ENCODE assay signal across 28 mouse cellular contexts in the genomic region with DNA sequence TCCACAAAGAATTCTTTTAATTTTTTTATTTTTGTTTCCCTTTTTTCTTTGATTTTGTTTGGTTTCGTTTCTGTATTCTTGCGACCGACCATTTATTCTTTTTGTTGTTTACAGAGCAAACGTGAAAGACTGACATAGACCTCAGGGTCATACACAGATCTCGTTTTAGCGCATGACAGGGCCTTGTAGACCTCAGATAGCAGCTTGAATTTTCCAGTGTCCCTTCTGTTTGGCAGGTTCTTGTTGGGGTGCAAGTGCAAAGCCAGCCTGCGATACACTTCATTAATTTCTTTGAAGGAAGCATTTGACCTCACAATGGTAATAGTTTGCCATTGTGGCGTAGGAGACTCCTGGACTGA. TPM values are rescaled to one million over a fixed set of nuclear protein-coding genes. Genes with fewer than 3 reads are reported as not detected.
DNase-seq lines count a peak whose midpoint lies in the region; ATAC-seq and TF ChIP-seq lines count a peak whose summit lies in the region.
"Had no signal": no experiment of that assay in that cellular context is flagged by ENCODE, and none has a peak within 500 bp of the region (broad histone marks: within the 10 kb centered on the region; RNA-seq: fewer than 3 reads in every experiment).

No protein-coding gene starts in this region.

- no peaks in the 10 kb centered on the region; the same call in 1 of the 2 replicates for H3K4me1 ChIP-seq in liver, embryonic 13.5 days (replicated peaks)
- no peaks in the 10 kb centered on the region for H3K4me1 ChIP-seq in liver, embryonic 11.5 days (replicated peaks; ENCODE audit: control insufficient read depth, insufficient read depth, low read length)
- 0 out of 2 replicates have a peak, but pooled peaks cover 4% of the 10 kb centered on the region for H3K4me1 ChIP-seq in intestine, embryonic 15.5 days (replicated peaks)
- H3K4me1 ChIP-seq in intestine, postnatal 0 days (replicated peaks; ENCODE audit: control insufficient read depth, insufficient read depth, low read length) = no peaks in the 10 kb centered on the region
- H3K4me1 ChIP-seq: embryonic facial prominence, embryonic 12.5 days; embryonic facial prominence, embryonic 15.5 days; forebrain, embryonic 13.5 days; heart, embryonic 10.5 days; heart, embryonic 13.5 days; hindbrain, embryonic 13.5 days had no signal

- 0 out of 2 replicates have a peak overlapping the region, but pooled peaks have one; percentile 4 for H3K4me2 ChIP-seq in liver, embryonic 13.5 days
- H3K4me2 ChIP-seq in liver, embryonic 11.5 days = no peak overlapping the region
- peak overlapping the region; percentile 27 for H3K4me2 ChIP-seq in intestine, embryonic 15.5 days (replicated peaks)
- H3K4me2 ChIP-seq in intestine, postnatal 0 days (replicated peaks; ENCODE audit: low read depth) = peak overlapping the region; percentile 47
- H3K4me2 ChIP-seq: embryonic facial prominence, embryonic 12.5 days; embryonic facial prominence, embryonic 15.5 days; forebrain, embryonic 13.5 days; heart, embryonic 13.5 days; hindbrain, embryonic 13.5 days had no signal

- no peak overlapping the region for H3K27ac ChIP-seq in liver, embryonic 13.5 days
- H3K27ac ChIP-seq in liver, embryonic 11.5 days (ENCODE audit: low read depth, low read length) = no peak overlapping the region
- peak overlapping the region; percentile 2; the same call in 1 of the 2 replicates for H3K27ac ChIP-seq in intestine, embryonic 15.5 days
- 0 out of 2 replicates have a peak overlapping the region, but pooled peaks have one; percentile 9 for H3K27ac ChIP-seq in intestine, postnatal 0 days (ENCODE audit: low read depth, low read length)
- H3K27ac ChIP-seq: embryonic facial prominence, embryonic 12.5 days; embryonic facial prominence, embryonic 15.5 days; forebrain, embryonic 13.5 days; heart, adult 2 months; heart, embryonic 10.5 days; heart, embryonic 13.5 days; hindbrain, embryonic 13.5 days had no signal

- DNase-seq in liver, embryonic 13.5 days = no peak
- no peak for DNase-seq in liver, embryonic 11.5 days (ENCODE audit: low spot score)
- DNase-seq in Muller cell, postnatal 12 days (ENCODE audit: inconsistent ontology term) = no peak
- DNase-seq: adrenal gland, postnatal 10 days; adrenal gland, postnatal 36 days; cerebellum, adult 11 months; cerebellum, adult 2 months; cerebellum, adult 9-11 months; cerebellum, postnatal 25 days; gastrocnemius, postnatal 10 days; gastrocnemius, postnatal 36 days; heart, adult 2 months; heart, postnatal 14 days; heart, postnatal 4 days had no signal

- H3K9ac ChIP-seq in liver, embryonic 13.5 days = no peak overlapping the region
- no peak overlapping the region for H3K9ac ChIP-seq in liver, embryonic 11.5 days (ENCODE audit: low read depth, low read length)
- no peak overlapping the region for H3K9ac ChIP-seq in intestine, embryonic 15.5 days
- peak overlapping the region; percentile 18; the same call in 1 of the 2 replicates for H3K9ac ChIP-seq in intestine, postnatal 0 days (ENCODE audit: low read depth, low read length)
- H3K9ac ChIP-seq: embryonic facial prominence, embryonic 12.5 days; embryonic facial prominence, embryonic 15.5 days; forebrain, embryonic 13.5 days; heart, embryonic 13.5 days; hindbrain, embryonic 13.5 days had no signal

- no peaks in the 10 kb centered on the region for H3K27me3 ChIP-seq in liver, embryonic 13.5 days
- H3K27me3 ChIP-seq in liver, embryonic 11.5 days (replicated peaks; ENCODE audit: control insufficient read depth, insufficient read depth, low read length) = no peaks in the 10 kb centered on the region
- H3K27me3 ChIP-seq in intestine, embryonic 15.5 days (replicated peaks) = no peaks in the 10 kb centered on the region
- no peaks in the 10 kb centered on the region for H3K27me3 ChIP-seq in intestine, postnatal 0 days (replicated peaks; ENCODE audit: control insufficient read depth, insufficient read depth, low read length)
- H3K27me3 ChIP-seq: embryonic facial prominence, embryonic 12.5 days; embryonic facial prominence, embryonic 15.5 days; forebrain, embryonic 13.5 days; heart, embryonic 13.5 days; hindbrain, embryonic 13.5 days; Patski had no signal

- no peak for ATAC-seq in liver, embryonic 13.5 days (ENCODE audit: low read depth)
- ATAC-seq in liver, embryonic 11.5 days (replicated peaks; ENCODE audit: low FRiP score) = no peak
- peak; percentile 75 for ATAC-seq in intestine, embryonic 15.5 days
- peak; percentile 55 for ATAC-seq in intestine, postnatal 0 days
- ATAC-seq in erythroid progenitor cell, adult 5-6 weeks (replicated peaks; ENCODE audit: low FRiP score, poor library complexity, severe bottlenecking) = no peak
- ATAC-seq: CD4-positive, CD25-positive, alpha-beta regulatory T cell, adult 4 months; forebrain, embryonic 13.5 days; forebrain, embryonic 16.5 days; hindbrain, embryonic 16.5 days; Patski had no signal

- peaks cover 9% of the 10 kb centered on the region for H3K36me3 ChIP-seq in liver, embryonic 13.5 days
- H3K36me3 ChIP-seq in liver, embryonic 11.5 days (ENCODE audit: control insufficient read depth, insufficient read depth, low read length) = no peaks in the 10 kb centered on the region; the same call in 1 of the 2 replicates
- H3K36me3 ChIP-seq in intestine, embryonic 15.5 days = no peaks in the 10 kb centered on the region
- H3K36me3 ChIP-seq in intestine, postnatal 0 days (ENCODE audit: control insufficient read depth, insufficient read depth) = no peaks in the 10 kb centered on the region
- H3K36me3 ChIP-seq: embryonic facial prominence, embryonic 12.5 days; embryonic facial prominence, embryonic 15.5 days; heart, embryonic 10.5 days; heart, embryonic 13.5 days; hindbrain, embryonic 13.5 days had no signal

- H3K9me3 ChIP-seq in liver, embryonic 13.5 days (replicated peaks) = no peaks in the 10 kb centered on the region
- no peaks in the 10 kb centered on the region for H3K9me3 ChIP-seq in liver, embryonic 11.5 days (ENCODE audit: control insufficient read depth, low read length)
- H3K9me3 ChIP-seq in intestine, embryonic 15.5 days = no peaks in the 10 kb centered on the region
- H3K9me3 ChIP-seq in intestine, postnatal 0 days (ENCODE audit: control insufficient read depth) = no peaks in the 10 kb centered on the region
- H3K9me3 ChIP-seq: embryonic facial prominence, embryonic 12.5 days; embryonic facial prominence, embryonic 15.5 days; forebrain, embryonic 13.5 days; heart, embryonic 10.5 days; heart, embryonic 13.5 days; hindbrain, embryonic 13.5 days had no signal

- H3K4me3 ChIP-seq in liver, embryonic 13.5 days (replicated peaks) = no peak overlapping the region
- no peak overlapping the region for H3K4me3 ChIP-seq in liver, embryonic 11.5 days (ENCODE audit: low read depth, low read length)
- no peak overlapping the region for H3K4me3 ChIP-seq in intestine, embryonic 15.5 days (replicated peaks)
- H3K4me3 ChIP-seq in intestine, postnatal 0 days (ENCODE audit: low read depth, low read length) = peak overlapping the region; percentile 28
- H3K4me3 ChIP-seq: embryonic facial prominence, embryonic 12.5 days; embryonic facial prominence, embryonic 15.5 days; forebrain, embryonic 13.5 days; heart, adult 2 months; heart, embryonic 10.5 days; heart, embryonic 13.5 days; hindbrain, embryonic 13.5 days had no signal

- no peak for TF ChIP-seq CTCF in intestine, postnatal 0 days (IDR thresholded peaks at IDR 0.05; ENCODE audit: low read depth)

- 78% methylated on average over 8 of the region's 8 CpGs for WGBS in liver, embryonic 13.5 days (ENCODE audit: insufficient replicate concordance)
- 83% methylated on average over 8 of the region's 8 CpGs for WGBS in liver, embryonic 11.5 days
- WGBS in intestine, embryonic 15.5 days = 68% methylated on average over 8 of the region's 8 CpGs
- 42% methylated on average over 8 of the region's 8 CpGs for WGBS in intestine, postnatal 0 days

RNA-seq across cellular contexts. Expression of a gene that starts 24.6 kb away (rescaled TPM):
- 30.3 and 36.3 TPM in 2 replicates for polyA plus RNA-seq in liver, embryonic 13.5 days (2015; fragmentation: Nextera tagmentation; extraction: Ambion mirVana)
- 22.1 and 24.6 TPM in 2 replicates for polyA plus RNA-seq in liver, embryonic 11.5 days (2014; fragmentation: Nextera tagmentation; extraction: Ambion mirVana)
- 23.5 and 24.4 TPM in 2 replicates for polyA plus RNA-seq in intestine, embryonic 15.5 days (2015; fragmentation: Nextera tagmentation; extraction: Ambion mirVana)
- 8.1 and 9.3 TPM in 2 replicates for polyA plus RNA-seq in intestine, postnatal 0 days (2015; fragmentation: Nextera tagmentation; extraction: Ambion mirVana)
- total RNA-seq in erythroid progenitor cell, adult 5-6 weeks (2015; ENCODE audit: low replicate concordance) = 417 and 559 TPM in 2 replicates
- total RNA-seq in erythroid progenitor cell, adult 5-6 weeks (2017; ENCODE audit: low replicate concordance) = 465 and 490 TPM in 2 replicates
- total RNA-seq: gastrocnemius, adult 18-20 months had no signal

Comparison
In these comparisons a context has a peak if more than half of its experiments do, and no peak if none do; other contexts are left out.
1. ATAC-seq: peak in intestine, embryonic 15.5 days (single experiment) and intestine, postnatal 0 days (single experiment); none in liver, embryonic 13.5 days (single experiment), liver, embryonic 11.5 days (single experiment) and erythroid progenitor cell, adult 5-6 weeks (single experiment).
2. H3K27ac ChIP-seq: peak in intestine, embryonic 15.5 days (single experiment) and intestine, postnatal 0 days (single experiment); none in liver, embryonic 13.5 days (single experiment) and liver, embryonic 11.5 days (single experiment).